Mouse (Mus musculus) limb, embryonic 15.5 days (tissue): ENCODE measurements around the gene Txn1. TPM values are rescaled to one million over a fixed set of nuclear protein-coding genes. Genes with fewer than 3 reads are reported as not detected.

Source experiments
- polyA plus RNA-seq: library from polyadenylated mRNA; unstranded; fragments of >200 nt; fragmentation: Nextera tagmentation; extraction: Ambion mirVana; gene quantifications from 2 replicates; pipeline ENCODE4 v1.2.1, GENCODE M21; 2015

The Txn1 gene
- polyA plus RNA-seq, 1 experiment from 2014 or later = 362 TPM

Other genes starting within 250 kb of the Txn1 start
- gene Akap2, start 238.8 kb downstream of the Txn1 start, polyA plus RNA-seq = 21.7 and 25.2 TPM in 2 replicates
- 0.12 and 0.14 TPM in 2 replicates for gene D630039A03Rik, start 40.1 kb downstream of the Txn1 start, polyA plus RNA-seq
- gene Txndc8, start 52.7 kb upstream of the Txn1 start, polyA plus RNA-seq = not detected in 2 replicates